Mouse (Mus musculus) liver, adult 2 months (tissue): Measurements from ENCODE around the gene Mybpc1. TPM values are rescaled to one million over a fixed set of nuclear protein-coding genes. Genes with fewer than 3 reads are reported as not detected.

Experiments used
- DNase-seq: peaks from one replicate; pipeline ENCODE4 v3.0.0-alpha.2; 2011; ENCODE audit warnings: low read depth, low spot score; ENCODE audit errors: extremely low read depth
- H3K27ac ChIP-seq: fragments of 200-500 bp; replicated peaks from 2 replicates; pipeline ENCODE4 v1.5.1; 2012; ENCODE audit warnings: low read depth, mild to moderate bottlenecking, control low read depth, inconsistent platforms, low read length; ENCODE audit not compliant: insufficient read depth
- H3K27me3 ChIP-seq: fragments of 200-500 bp; 2 replicates; pipeline ENCODE4 v1.6.1; 2012; ENCODE audit warnings: mild to moderate bottlenecking, moderate library complexity, low read length, inconsistent platforms; ENCODE audit not compliant: control insufficient read depth, insufficient read depth
- H3K36me3 ChIP-seq: fragments of 200-500 bp; 2 replicates; pipeline ENCODE4 v1.6.1; 2012; ENCODE audit warnings: low read length, inconsistent platforms; ENCODE audit not compliant: control insufficient read depth, insufficient read depth
- H3K4me1 ChIP-seq: fragments of 200-500 bp; 2 replicates; pipeline ENCODE4 v1.6.1; 2011; ENCODE audit warnings: low read length; ENCODE audit not compliant: control insufficient read depth, insufficient read depth
- H3K4me3 ChIP-seq: fragments of 200-500 bp; 2 replicates; pipeline ENCODE4 v1.5.1; 2011; ENCODE audit warnings: low read depth, mild to moderate bottlenecking, control low read depth, low read length, moderate library complexity; ENCODE audit not compliant: insufficient read depth
- H3K79me2 ChIP-seq: fragments of 200-500 bp; 2 replicates; pipeline ENCODE4 v1.6.1; 2012; ENCODE audit warnings: inconsistent platforms, mild to moderate bottlenecking, low read length, moderate library complexity; ENCODE audit not compliant: control insufficient read depth, insufficient read depth
- H3K9ac ChIP-seq: fragments of 200-500 bp; 2 replicates; pipeline ENCODE4 v1.6.1; 2012; ENCODE audit warnings: low read depth, mild to moderate bottlenecking, control low read depth, inconsistent platforms, low read length
- CTCF ChIP-seq: fragments of 200-500 bp; IDR thresholded peaks from 2 replicates; pipeline ENCODE4 v1.5.1; 2011; ENCODE audit warnings: low read depth, low read length, control low read depth
- POLR2A ChIP-seq: fragments of 200-500 bp; IDR thresholded peaks from 2 replicates; pipeline ENCODE4 v1.6.1; 2011; ENCODE audit warnings: low read length, control low read depth; ENCODE audit not compliant: insufficient read depth; ENCODE audit errors: extremely low read depth
- WGBS: fragments of 180-500 bp; shearing (Covaris S2); methylation state at CpG from one replicate; pipeline ENCODE4 v1.1.7; 2018; 5-methylcytosine and 5-hydroxymethylcytosine counted together
- polyA plus RNA-seq: library from polyadenylated mRNA; depleted of rRNA; stranded (reverse); fragments of >200 nt; gene quantifications from 2 replicates; pipeline ENCODE4 v1.2.3, GENCODE M21; 2012
- total RNA-seq: library from RNA; depleted of rRNA; stranded (reverse); fragments of >200 nt; gene quantifications from 2 replicates; pipeline ENCODE4 v1.2.3, GENCODE M21; 2014

The Mybpc1 gene
- total and polyA plus RNA-seq, 2 experiments: 1.7 TPM; not detected in 1

GRCm38 (mm10) chr10:88603773-88604172, 1.2 kb downstream of the Mybpc1 start:
- WGBS: 25% methylated on average over 2 of the region's 2 CpGs
- TF ChIP-seq CTCF (no peak), POLR2A (no peak)
- no peaks in the 10 kb centered on the region for H3K4me1 ChIP-seq
- DNase-seq: no peak
- no peaks in the 10 kb centered on the region for H3K79me2 ChIP-seq
- H3K27ac ChIP-seq: no peak overlapping the region
- no peak overlapping the region for H3K9ac ChIP-seq
- no peaks in the 10 kb centered on the region for H3K36me3 ChIP-seq
- H3K27me3 ChIP-seq: no peaks in the 10 kb centered on the region
- H3K4me3 ChIP-seq: no peak overlapping the region

DNA sequence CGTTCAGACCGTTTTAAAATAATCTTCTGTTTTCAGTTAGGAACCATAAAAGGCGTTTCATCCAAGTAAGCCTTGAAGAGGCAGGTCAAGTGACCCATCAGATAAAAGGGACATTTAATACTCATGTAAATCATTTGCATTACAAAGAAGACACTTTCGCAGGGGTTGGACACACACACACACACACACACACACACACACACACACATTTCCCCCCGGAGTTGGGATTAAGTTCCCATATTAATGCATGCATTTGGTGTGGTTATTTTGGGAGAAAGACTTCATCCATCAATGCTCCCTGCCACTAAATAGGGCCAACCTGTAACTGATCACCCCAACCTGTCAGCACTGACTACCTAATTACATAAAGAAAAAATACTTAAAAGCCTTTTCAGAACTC, 1.7 kb downstream of the Mybpc1 start:
- Histone ChIP-seq H3K9ac (no peak overlapping the region), H3K27me3 (no peaks in the 10 kb centered on the region), H3K27ac (no peak overlapping the region), H3K4me3 (no peak overlapping the region), H3K79me2 (no peaks in the 10 kb centered on the region), H3K4me1 (no peaks in the 10 kb centered on the region), H3K36me3 (no peaks in the 10 kb centered on the region)
- TF ChIP-seq POLR2A (no peak), CTCF (no peak)
- WGBS: 75% methylated on average over 5 of the region's 5 CpGs
- no peak for DNase-seq

GRCm38 (mm10) chr10:88600591-88600990, 4.4 kb downstream of the Mybpc1 start:
- H3K79me2 ChIP-seq: no peaks in the 10 kb centered on the region
- no peaks in the 10 kb centered on the region for H3K27me3 ChIP-seq
- TF ChIP-seq CTCF (no peak), POLR2A (no peak)
- H3K4me1 ChIP-seq: no peaks in the 10 kb centered on the region
- H3K9ac ChIP-seq: no peak overlapping the region
- no peak overlapping the region for H3K27ac ChIP-seq
- DNase-seq: no peak
- H3K4me3 ChIP-seq: no peak overlapping the region
- WGBS: 84% methylated on average over 7 of the region's 7 CpGs
- no peaks in the 10 kb centered on the region for H3K36me3 ChIP-seq

GRCm38 (mm10) chr10:88592316-88592715, 12.6 kb downstream of the Mybpc1 start:
- WGBS: 91% methylated on average over 4 of the region's 4 CpGs
- no peak overlapping the region for H3K9ac ChIP-seq
- DNase-seq: no peak
- no peak for TF ChIP-seq POLR2A
- no peak for TF ChIP-seq CTCF
- no peaks in the 10 kb centered on the region for H3K4me1 ChIP-seq
- no peak overlapping the region for H3K27ac ChIP-seq
- H3K27me3 ChIP-seq: no peaks in the 10 kb centered on the region
- H3K79me2 ChIP-seq: no peaks in the 10 kb centered on the region
- H3K4me3 ChIP-seq: no peak overlapping the region
- H3K36me3 ChIP-seq: no peaks in the 10 kb centered on the region

GRCm38 (mm10) chr10:88591042-88591441, 13.9 kb downstream of the Mybpc1 start:
- no peaks in the 10 kb centered on the region for H3K79me2 ChIP-seq
- H3K27me3 ChIP-seq: no peaks in the 10 kb centered on the region
- no peaks in the 10 kb centered on the region for H3K4me1 ChIP-seq
- 75% methylated on average over 12 of the region's 12 CpGs for WGBS
- TF ChIP-seq CTCF: no peak
- no peak for TF ChIP-seq POLR2A
- no peak for DNase-seq
- H3K36me3 ChIP-seq: no peaks in the 10 kb centered on the region
- H3K4me3 ChIP-seq: no peak overlapping the region
- no peak overlapping the region for H3K27ac ChIP-seq
- no peak overlapping the region for H3K9ac ChIP-seq

- H3K27ac ChIP-seq: no peak overlapping the region
- TF ChIP-seq CTCF (no peak), POLR2A (no peak)
- no peak overlapping the region for H3K4me3 ChIP-seq
- no peaks in the 10 kb centered on the region for H3K4me1 ChIP-seq
- no peaks in the 10 kb centered on the region for H3K79me2 ChIP-seq
- no peak overlapping the region for H3K9ac ChIP-seq
- DNase-seq: no peak
- no peaks in the 10 kb centered on the region for H3K36me3 ChIP-seq
- 85% methylated on average over 11 of the region's 11 CpGs for WGBS
- H3K27me3 ChIP-seq: no peaks in the 10 kb centered on the region
These were observed 20.5 kb downstream of the Mybpc1 start for GRCm38 (mm10) chr10:88584469-88584868.
